Mouse (Mus musculus) brain, embryonic 14.5 days (tissue): Measurements from ENCODE around the gene Ldhb.

Source experiments
- CTCF ChIP-seq: fragments of 200-500 bp; IDR thresholded peaks from 2 replicates; pipeline ENCODE4 v1.5.1; 2012; ENCODE audit warnings: inconsistent platforms, mild to moderate bottlenecking, moderate library complexity, borderline replicate concordance; ENCODE audit not compliant: insufficient read depth, insufficient read length; ENCODE audit errors: extremely low read depth
- POLR2A ChIP-seq: fragments of 200-500 bp; IDR thresholded peaks from 2 replicates; pipeline ENCODE4 v1.6.1; 2012; ENCODE audit warnings: mild to moderate bottlenecking, inconsistent platforms, borderline replicate concordance; ENCODE audit not compliant: poor library complexity, insufficient read depth, insufficient read length, severe bottlenecking; ENCODE audit errors: extremely low read depth

DNA sequence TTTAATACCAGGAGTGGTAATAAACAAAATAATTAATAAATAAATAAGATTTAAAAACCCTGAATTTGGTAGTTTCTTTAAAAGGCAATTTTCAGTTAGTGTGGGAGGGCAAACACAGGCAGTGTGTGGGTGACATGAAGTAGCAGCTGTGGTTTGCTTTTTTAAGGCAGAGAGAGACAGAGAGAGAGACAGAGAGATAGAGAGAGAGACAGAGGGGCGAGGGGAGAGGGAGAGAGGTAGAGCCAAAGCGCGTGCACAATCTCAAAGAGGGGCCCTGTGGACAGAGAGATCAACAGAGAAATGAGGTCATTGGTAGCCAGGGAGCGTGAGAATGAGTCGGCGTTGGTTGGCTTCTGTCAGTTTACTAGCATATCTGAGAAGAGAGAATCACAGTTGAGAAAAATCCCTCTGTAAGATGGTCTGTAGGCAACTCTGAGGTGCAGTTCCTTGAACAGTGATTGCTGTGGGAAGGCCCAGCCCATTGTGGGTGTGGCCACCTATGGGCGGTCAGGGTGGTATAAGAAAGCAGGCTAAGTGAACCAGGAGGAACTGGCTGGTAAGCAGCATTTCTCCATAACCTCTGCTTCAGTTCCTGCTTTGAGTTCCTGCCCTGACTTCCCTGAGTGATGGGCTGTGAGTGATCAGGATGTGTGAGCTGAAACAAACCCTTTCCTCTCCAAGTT is 52.3 kb downstream of the Ldhb start:
- TF ChIP-seq POLR2A (no peak), CTCF (no peak)
